Mouse (Mus musculus) NIH3T3 (cell line): ENCODE data around the gene Sri.
"Not testable (repeated sequence)": the region's sequence is repeated elsewhere in the genome, so short reads cannot be mapped to it uniquely, and the experiment has no call there.

Experiments used
- DNase-seq: peaks from one replicate; pipeline ENCODE4 v3.0.0-alpha.2; 2012; ENCODE audit warnings: low read depth

Gene Sri

GRCm38 (mm10) chr5:8045855-8046254 lies at the start of gene Sri:
Sri (plus strand) TSS chr5:8046078.
- DNase-seq: no peak

- peak; percentile 66 for DNase-seq
Observed at GRCm38 (mm10) chr5:7996401-7997044, 49.4 kb upstream of the Sri start.

GRCm38 (mm10) chr5:7997086-7997485 lies 48.8 kb upstream of the Sri start:
- DNase-seq: no peak

- DNase-seq: no peak
Observed at GRCm38 (mm10) chr5:8000466-8000865, 45.4 kb upstream of the Sri start.

- no peak for DNase-seq
Observed at GRCm38 (mm10) chr5:8002827-8003226, 43.1 kb upstream of the Sri start.

- DNase-seq: no peak
Observed at GRCm38 (mm10) chr5:8013276-8013675, 32.6 kb upstream of the Sri start.

- DNase-seq: not testable (repeated sequence)
Observed at GRCm38 (mm10) chr5:8034596-8034995, 11.3 kb upstream of the Sri start.

GRCm38 (mm10) chr5:8053827-8054226 lies 7.9 kb downstream of the Sri start:
- peak; percentile 85 for DNase-seq

- no peak for DNase-seq
Observed at GRCm38 (mm10) chr5:8055721-8056129, 9.8 kb downstream of the Sri start.

- peak; percentile 85 for DNase-seq
Observed at GRCm38 (mm10) chr5:8056141-8057017, 10.5 kb downstream of the Sri start.

GRCm38 (mm10) chr5:8057018-8057323 lies 11.1 kb downstream of the Sri start:
- DNase-seq: peak; percentile 5

GRCm38 (mm10) chr5:8058056-8058455 lies 12.2 kb downstream of the Sri start:
- DNase-seq: no peak

GRCm38 (mm10) chr5:8062469-8062868 lies 16.6 kb downstream of the Sri start:
- no peak for DNase-seq

GRCm38 (mm10) chr5:8063207-8063606 lies 17.3 kb downstream of the Sri start:
- no peak for DNase-seq

- DNase-seq: no peak
Observed at GRCm38 (mm10) chr5:8073406-8073805, 27.5 kb downstream of the Sri start.

GRCm38 (mm10) chr5:8073901-8074561 lies 28.2 kb downstream of the Sri start:
- no peak for DNase-seq

GRCm38 (mm10) chr5:8077481-8077880 lies 31.6 kb downstream of the Sri start:
- DNase-seq: no peak

GRCm38 (mm10) chr5:8082800-8083509 lies 37.1 kb downstream of the Sri start:
- DNase-seq: no peak

GRCm38 (mm10) chr5:8085661-8086060 lies 39.8 kb downstream of the Sri start:
- no peak for DNase-seq

GRCm38 (mm10) chr5:8088147-8088546 lies 42.3 kb downstream of the Sri start:
- DNase-seq: no peak

GRCm38 (mm10) chr5:8094921-8095320 lies 49.0 kb downstream of the Sri start:
- no peak for DNase-seq

- no peak for DNase-seq
Observed at GRCm38 (mm10) chr5:8095689-8096088, 49.8 kb downstream of the Sri start.
